In the genomic region with DNA sequence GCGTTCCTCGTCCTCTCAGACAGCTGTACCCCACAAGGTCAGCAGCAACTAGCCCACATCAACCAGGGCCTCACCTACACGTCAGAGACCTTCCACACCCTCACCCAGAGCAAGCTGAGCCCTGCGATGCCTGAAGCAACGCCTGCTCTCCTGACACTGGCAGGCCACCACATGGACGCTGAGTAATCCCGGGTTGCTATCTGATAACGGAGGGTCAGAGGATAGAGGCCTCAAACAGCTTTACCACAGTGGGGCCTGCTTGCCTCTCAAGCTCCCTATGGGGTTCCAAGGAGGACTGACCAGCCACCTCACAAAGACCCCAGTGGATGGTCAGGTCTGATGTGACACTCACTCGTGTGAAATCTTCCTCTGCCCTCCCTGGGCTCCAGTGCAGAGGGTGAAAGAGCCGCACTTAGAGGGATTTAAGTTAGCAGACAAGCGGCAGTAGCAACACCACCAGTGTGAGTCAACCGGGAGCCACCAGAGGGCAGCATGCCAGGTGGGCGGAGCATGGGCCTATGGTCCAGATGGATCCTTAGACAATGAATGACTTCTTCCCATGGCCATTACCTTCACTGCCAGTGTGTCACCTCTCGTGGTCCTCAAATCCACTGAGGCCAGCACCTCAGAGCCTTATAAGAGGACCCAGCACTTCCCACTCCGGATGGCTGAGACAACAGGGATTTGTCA, we compare ENCODE assay signal across 8 mouse cellular contexts. TPM values are rescaled to one million over a fixed set of nuclear protein-coding genes. Genes with fewer than 3 reads are reported as not detected.
DNase-seq lines count a peak whose midpoint lies in the region; ATAC-seq and TF ChIP-seq lines count a peak whose summit lies in the region.

No protein-coding gene starts in this region.

- in situ Hi-C loops in CH12.LX (cut with MboI; ENCODE audit: low pct_ligation_motif_present, low pct_unique_long_range_greater_than_20kb, low sequenced_read_pairs) = no loop called here

- H3K27ac ChIP-seq in CH12.LX (ENCODE audit: insufficient read depth, low read depth) = no peak overlapping the region
- H3K27ac ChIP-seq in forebrain, embryonic 14.5 days (ENCODE audit: low read depth, low read length) = no peak overlapping the region
- H3K27ac ChIP-seq in intestine, embryonic 15.5 days = no peak overlapping the region
- H3K27ac ChIP-seq in liver, embryonic 12.5 days = no peak overlapping the region

- 74% methylated on average over 15 of the region's 15 CpGs for WGBS in forebrain, embryonic 14.5 days
- 67% methylated on average over 15 of the region's 15 CpGs for WGBS in intestine, embryonic 15.5 days
- 45% methylated on average over 15 of the region's 15 CpGs for WGBS in liver, embryonic 12.5 days (ENCODE audit: insufficient replicate concordance)

- no peaks in the 10 kb centered on the region for H3K27me3 ChIP-seq in CH12.LX (replicated peaks)
- H3K27me3 ChIP-seq in forebrain, embryonic 14.5 days (replicated peaks; ENCODE audit: control insufficient read depth, insufficient read depth, low read length) = no peaks in the 10 kb centered on the region
- no peaks in the 10 kb centered on the region for H3K27me3 ChIP-seq in intestine, embryonic 15.5 days (replicated peaks)
- no peaks in the 10 kb centered on the region for H3K27me3 ChIP-seq in liver, embryonic 12.5 days (replicated peaks)

- H3K4me3 ChIP-seq in CH12.LX (replicated peaks in 1 of 3; ENCODE audit: low read depth in 2 of 3, low read length in 2 of 3, poor library complexity in 1 of 3) = no peak overlapping the region
- no peak overlapping the region for H3K4me3 ChIP-seq in forebrain, embryonic 14.5 days (ENCODE audit: low read depth, low read length)
- no peak overlapping the region for H3K4me3 ChIP-seq in intestine, embryonic 15.5 days (replicated peaks)
- H3K4me3 ChIP-seq in liver, embryonic 12.5 days = no peak overlapping the region

- H3K9me3 ChIP-seq in CH12.LX (replicated peaks; ENCODE audit: low read length) = no peaks in the 10 kb centered on the region
- H3K9me3 ChIP-seq in forebrain, embryonic 14.5 days (replicated peaks; ENCODE audit: control insufficient read depth, low read length) = no peaks in the 10 kb centered on the region
- no peaks in the 10 kb centered on the region for H3K9me3 ChIP-seq in intestine, embryonic 15.5 days
- H3K9me3 ChIP-seq in liver, embryonic 12.5 days (replicated peaks) = no peaks in the 10 kb centered on the region

- peaks cover 70 to 94% of the 10 kb centered on the region in 2 experiments for H3K36me3 ChIP-seq in CH12.LX (replicated peaks in 1 of 2; ENCODE audit: control insufficient read depth in 1 of 2, insufficient read depth in 1 of 2, low read length in 1 of 2)
- H3K36me3 ChIP-seq in forebrain, embryonic 14.5 days (ENCODE audit: control insufficient read depth, insufficient read depth, low read length) = peaks cover 80% of the 10 kb centered on the region
- peaks cover 38% of the 10 kb centered on the region for H3K36me3 ChIP-seq in intestine, embryonic 15.5 days
- H3K36me3 ChIP-seq in liver, embryonic 12.5 days = peaks cover 96% of the 10 kb centered on the region

- peak; percentile 49 to 71 for TF ChIP-seq CTCF in CH12.LX (conservative IDR thresholded peaks at IDR 0.05 in 1 of 2, IDR thresholded peaks at IDR 0.05 in 1 of 2; ENCODE audit: low read depth in 2 of 2, low read length in 2 of 2)

- no peaks in the 10 kb centered on the region for H3K79me2 ChIP-seq in CH12.LX (replicated peaks; ENCODE audit: control insufficient read depth, extremely low read depth, insufficient read depth, poor library complexity, severe bottlenecking)

- no peak for TF ChIP-seq POLR2A in CH12.LX (IDR thresholded peaks at IDR 0.05; ENCODE audit: low read depth, low read length)

- no peak overlapping the region for H3K9ac ChIP-seq in CH12.LX (ENCODE audit: insufficient read depth, low read depth)
- no peak overlapping the region for H3K9ac ChIP-seq in forebrain, embryonic 14.5 days (ENCODE audit: low read length)
- H3K9ac ChIP-seq in intestine, embryonic 15.5 days = no peak overlapping the region; the same call in 1 of the 2 replicates
- H3K9ac ChIP-seq in liver, embryonic 12.5 days = no peak overlapping the region

- peak; percentile 1 for TF ChIP-seq RAD21 in CH12.LX (IDR thresholded peaks at IDR 0.05; ENCODE audit: low read depth, low read length)

- no peak for TF ChIP-seq EP300 in CH12.LX (IDR thresholded peaks at IDR 0.05; ENCODE audit: low read length)

- dilution Hi-C loops in CH12.LX (cut with MboI; ENCODE audit: extremely low pct_ligation_motif_present, extremely low pct_unique_long_range_greater_than_20kb, low sequenced_read_pairs) = no loop called here

- ATAC-seq in forebrain, embryonic 14.5 days = no peak
- 0 out of 2 replicates have a peak, but pooled peaks have one; percentile 16 for ATAC-seq in intestine, embryonic 15.5 days
- ATAC-seq in liver, embryonic 12.5 days = 0 out of 2 replicates have a peak, but pooled peaks have one; percentile 13

- H3K4me2 ChIP-seq in CH12.LX (ENCODE audit: insufficient read depth, low read depth, poor library complexity, severe bottlenecking) = no peak overlapping the region
- no peak overlapping the region for H3K4me2 ChIP-seq in forebrain, embryonic 14.5 days (ENCODE audit: low read length)
- H3K4me2 ChIP-seq in intestine, embryonic 15.5 days (replicated peaks) = no peak overlapping the region
- H3K4me2 ChIP-seq in liver, embryonic 12.5 days = no peak overlapping the region

- H3K4me1 ChIP-seq in CH12.LX (ENCODE audit: control insufficient read depth in 1 of 2, insufficient read depth in 2 of 2) = no peaks in the 10 kb centered on the region
- no peaks in the 10 kb centered on the region for H3K4me1 ChIP-seq in forebrain, embryonic 14.5 days (ENCODE audit: control insufficient read depth, insufficient read depth, low read length)
- no peaks in the 10 kb centered on the region for H3K4me1 ChIP-seq in intestine, embryonic 15.5 days (replicated peaks)
- peaks cover 20% of the 10 kb centered on the region for H3K4me1 ChIP-seq in liver, embryonic 12.5 days

- DNase-seq in 3134 (ENCODE audit: extremely low read depth, insufficient read length, low spot score) = peak; percentile 77
- DNase-seq in CH12.LX (ENCODE audit: extremely low read depth) = peak; percentile 52
- DNase-seq in c-Kit-positive CD71-negative TER-119-negative erythroid progenitor cells, embryonic 14.5 days (ENCODE audit: low read depth) = peak; percentile 41
- DNase-seq in forebrain, embryonic 14.5 days (ENCODE audit: low spot score) = peak; percentile 56
- DNase-seq in ovary, postnatal 10 days (ENCODE audit: low spot score) = peak; percentile 59
- DNase-seq in urinary bladder, adult 2 months (ENCODE audit: low spot score) = peak; percentile 68

TF ChIP-seq in CH12.LX, 34 proteins besides CTCF, POLR2A, EP300 and RAD21:
- TF ChIP-seq MXI1 (IDR thresholded peaks at IDR 0.05; ENCODE audit: low read depth, low read length) = 0 out of 2 replicates have a peak, but pooled peaks have one; percentile 27
- peak; percentile 58 for TF ChIP-seq SMC3 (IDR thresholded peaks at IDR 0.05; ENCODE audit: low read depth, low read length)
- no peak for TF ChIP-seq NRF1 (IDR thresholded peaks at IDR 0.05; ENCODE audit: low read depth, low read length)
- no peak for TF ChIP-seq HCFC1 (IDR thresholded peaks at IDR 0.05; ENCODE audit: low read depth, low read length)

RNA-seq across cellular contexts. Expression of gene Tmem201, which starts 12.0 kb away (rescaled TPM):
- 16.2 and 18.0 TPM in 2 replicates for total RNA-seq in CH12.LX (2012; rRNA removed)
- total RNA-seq in CH12.LX (2014; rRNA removed) = 6.4 and 6.5 TPM in 2 replicates
- polyA plus RNA-seq in CH12.LX (2012; ENCODE audit: insufficient read length, low read depth) = 23.7 and 29.2 TPM in 2 replicates
- polyA plus RNA-seq in forebrain, embryonic 14.5 days (2014; fragmentation: Nextera tagmentation; extraction: Ambion mirVana) = 20.4 and 24.9 TPM in 2 replicates
- 23.3 and 24.7 TPM in 2 replicates for polyA plus RNA-seq in intestine, embryonic 15.5 days (2015; fragmentation: Nextera tagmentation; extraction: Ambion mirVana)
- polyA plus RNA-seq in liver, embryonic 12.5 days (2016; fragmentation: Nextera tagmentation; extraction: Ambion mirVana) = 12.8 and 13.8 TPM in 2 replicates
- polyA plus RNA-seq in urinary bladder, adult 2 months (2012; rRNA removed) = 21.6 and 24.0 TPM in 2 replicates

RNA-seq across cellular contexts. Expression of gene Pik3cd, which starts 23.4 kb away (rescaled TPM):
- total RNA-seq in CH12.LX (2012; rRNA removed) (84.0 and 95.0 TPM in 2 replicates), CH12.LX (2014; rRNA removed) (57.0 and 60.3 TPM in 2 replicates)
- 62.4 and 72.1 TPM in 2 replicates for polyA plus RNA-seq in CH12.LX (2012; ENCODE audit: insufficient read length, low read depth)
- 8.9 and 12.9 TPM in 2 replicates for polyA plus RNA-seq in forebrain, embryonic 14.5 days (2014; fragmentation: Nextera tagmentation; extraction: Ambion mirVana)
- 4.6 and 4.8 TPM in 2 replicates for polyA plus RNA-seq in intestine, embryonic 15.5 days (2015; fragmentation: Nextera tagmentation; extraction: Ambion mirVana)
- polyA plus RNA-seq in liver, embryonic 12.5 days (2016; fragmentation: Nextera tagmentation; extraction: Ambion mirVana) = 7.6 and 8.9 TPM in 2 replicates
- 5.2 and 8.1 TPM in 2 replicates for polyA plus RNA-seq in urinary bladder, adult 2 months (2012; rRNA removed)

RNA-seq across cellular contexts. Expression of gene Slc25a33, which starts 48.3 kb away (rescaled TPM):
- total RNA-seq in CH12.LX (2012; rRNA removed) (24.4 and 25.3 TPM in 2 replicates), CH12.LX (2014; rRNA removed) (32.3 and 35.5 TPM in 2 replicates)
- 32.4 and 33.3 TPM in 2 replicates for polyA plus RNA-seq in CH12.LX (2012; ENCODE audit: insufficient read length, low read depth)
- polyA plus RNA-seq in forebrain, embryonic 14.5 days (2014; fragmentation: Nextera tagmentation; extraction: Ambion mirVana) = 20.4 and 21.9 TPM in 2 replicates
- 9.5 and 10.3 TPM in 2 replicates for polyA plus RNA-seq in intestine, embryonic 15.5 days (2015; fragmentation: Nextera tagmentation; extraction: Ambion mirVana)
- polyA plus RNA-seq in liver, embryonic 12.5 days (2016; fragmentation: Nextera tagmentation; extraction: Ambion mirVana) = 17.1 and 17.3 TPM in 2 replicates
- 13.5 and 14.5 TPM in 2 replicates for polyA plus RNA-seq in urinary bladder, adult 2 months (2012; rRNA removed)
